Mouse (Mus musculus) midbrain, embryonic 16.5 days (tissue): Measurements from ENCODE around the gene Myo6. TPM values are rescaled to one million over a fixed set of nuclear protein-coding genes. Genes with fewer than 3 reads are reported as not detected.
A peak's percentile ranks its signal among the peaks of the same experiment; 100 is the strongest.

Experiments used
- ATAC-seq: fragments of 200-750 bp; cut with Nextera tagmentation; 2 replicates; pipeline ENCODE4 v1.8.0; 2017; ENCODE audit warnings: moderate TSS enrichment
- H3K27ac ChIP-seq: fragments of 300-500 bp; sonication (generic); 2 replicates; pipeline ENCODE4 v1.5.1; 2014; ENCODE audit warnings: mild to moderate bottlenecking, low read length, mixed read lengths
- H3K27me3 ChIP-seq: fragments of 300-500 bp; sonication (generic); 2 replicates; pipeline ENCODE4 v1.6.1; 2014; ENCODE audit warnings: low read depth, low read length, mixed read lengths; ENCODE audit not compliant: control insufficient read depth, insufficient read depth
- H3K36me3 ChIP-seq: fragments of 300-500 bp; sonication (generic); 2 replicates; pipeline ENCODE4 v1.6.1; 2014; ENCODE audit warnings: mild to moderate bottlenecking, low read length, moderate library complexity, mixed read lengths; ENCODE audit not compliant: control insufficient read depth, insufficient read depth
- H3K4me1 ChIP-seq: fragments of 300-500 bp; sonication (generic); 2 replicates; pipeline ENCODE4 v1.6.1; 2014; ENCODE audit warnings: mild to moderate bottlenecking, low read length, mixed read lengths; ENCODE audit not compliant: control insufficient read depth, insufficient read depth
- H3K4me2 ChIP-seq: fragments of 300-500 bp; sonication (generic); 2 replicates; pipeline ENCODE4 v1.6.1; 2014; ENCODE audit warnings: mild to moderate bottlenecking, low read length, mixed read lengths
- H3K4me3 ChIP-seq: fragments of 300-500 bp; sonication (generic); 2 replicates; pipeline ENCODE4 v1.5.1; 2014; ENCODE audit warnings: low read depth, mild to moderate bottlenecking, low read length, moderate library complexity, mixed read lengths
- H3K9ac ChIP-seq: fragments of 300-500 bp; sonication (generic); 2 replicates; pipeline ENCODE4 v1.6.1; 2014; ENCODE audit warnings: low read depth, low read length, mixed read lengths
- H3K9me3 ChIP-seq: fragments of 300-500 bp; sonication (generic); replicated peaks from 2 replicates; pipeline ENCODE4 v1.6.1; 2014; ENCODE audit warnings: mild to moderate bottlenecking, low read length, mixed read lengths; ENCODE audit not compliant: control insufficient read depth, poor library complexity, severe bottlenecking
- WGBS: fragments of 180-500 bp; shearing (Covaris S2); extraction: QIAGEN DNeasy Blood & Tissue Kit; methylation state at CpG from one replicate; pipeline ENCODE4 v1.1.7; 2014; 5-methylcytosine and 5-hydroxymethylcytosine counted together
- polyA plus RNA-seq: library from polyadenylated mRNA; unstranded; fragments of >200 nt; fragmentation: Nextera tagmentation; extraction: Ambion mirVana; gene quantifications from 2 replicates; pipeline ENCODE4 v1.2.1, GENCODE M21; 2015

The Myo6 gene
- polyA plus RNA-seq, 1 experiment from 2014 or later: 22.7 TPM

GRCm38 (mm10) chr9:80191240-80191639 is 26.4 kb downstream of the Myo6 start:
- Histone ChIP-seq H3K4me3 (no peak overlapping the region), H3K27me3 (no peaks in the 10 kb centered on the region), H3K27ac (no peak overlapping the region), H3K4me2 (no peak overlapping the region), H3K4me1 (peaks cover 8% of the 10 kb centered on the region), H3K9me3 (no peaks in the 10 kb centered on the region), H3K9ac (no peak overlapping the region), H3K36me3 (no peaks in the 10 kb centered on the region)
- ATAC-seq: no peak
- WGBS: 60% methylated on average over 6 of the region's 6 CpGs

GRCm38 (mm10) chr9:80192324-80192723 is 27.5 kb downstream of the Myo6 start:
- Histone ChIP-seq H3K4me2 (no peak overlapping the region), H3K27me3 (no peaks in the 10 kb centered on the region), H3K4me3 (no peak overlapping the region), H3K36me3 (no peaks in the 10 kb centered on the region), H3K9ac (no peak overlapping the region), H3K4me1 (peaks cover 9% of the 10 kb centered on the region), H3K27ac (no peak overlapping the region), H3K9me3 (no peaks in the 10 kb centered on the region)
- ATAC-seq: no peak
- WGBS: 89% methylated on average over 10 of the region's 10 CpGs

GRCm38 (mm10) chr9:80194446-80194845 is 29.6 kb downstream of the Myo6 start:
- peak; percentile 53; the same call in 1 of the 2 replicates for ATAC-seq
- Histone ChIP-seq H3K36me3 (no peaks in the 10 kb centered on the region), H3K4me3 (no peak overlapping the region), H3K27ac (no peak overlapping the region), H3K27me3 (no peaks in the 10 kb centered on the region), H3K4me1 (peaks cover 13% of the 10 kb centered on the region), H3K9ac (no peak overlapping the region), H3K4me2 (no peak overlapping the region), H3K9me3 (no peaks in the 10 kb centered on the region)
- 56% methylated on average over 6 of the region's 6 CpGs for WGBS

- Histone ChIP-seq H3K4me3 (no peak overlapping the region), H3K27ac (no peak overlapping the region), H3K36me3 (no peaks in the 10 kb centered on the region), H3K4me2 (no peak overlapping the region), H3K9me3 (no peaks in the 10 kb centered on the region), H3K27me3 (no peaks in the 10 kb centered on the region), H3K9ac (no peak overlapping the region), H3K4me1 (peaks cover 15% of the 10 kb centered on the region)
- 45% methylated on average over 3 of the region's 3 CpGs for WGBS
- no peak for ATAC-seq
Measured at GRCm38 (mm10) chr9:80196161-80196560, 31.3 kb downstream of the Myo6 start.

DNA sequence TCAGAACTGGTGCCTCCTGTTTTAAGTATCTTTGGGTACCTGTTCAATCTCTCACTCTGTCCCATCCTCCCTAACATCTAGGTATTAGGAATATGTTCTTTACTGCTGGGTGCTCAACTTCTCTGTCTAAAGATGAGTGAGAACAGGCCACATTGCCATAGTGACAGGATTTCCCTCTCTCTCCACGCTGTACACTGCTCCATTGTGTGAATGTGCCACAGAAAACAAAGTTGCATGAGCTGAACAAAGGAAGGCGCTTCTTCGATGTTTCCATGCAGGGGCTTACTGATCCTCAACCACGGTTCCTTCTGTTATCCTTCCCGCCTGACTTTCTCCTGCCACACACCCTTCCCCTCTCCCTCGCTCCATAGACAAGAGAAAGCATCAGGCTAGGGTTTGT is 32.4 kb downstream of the Myo6 start:
- Histone ChIP-seq H3K27ac (no peak overlapping the region; the same call in 1 of the 2 replicates), H3K36me3 (no peaks in the 10 kb centered on the region), H3K4me3 (no peak overlapping the region), H3K4me1 (peaks cover 17% of the 10 kb centered on the region), H3K9me3 (no peaks in the 10 kb centered on the region), H3K9ac (no peak overlapping the region; the same call in 1 of the 2 replicates), H3K27me3 (no peaks in the 10 kb centered on the region), H3K4me2 (no peak overlapping the region)
- WGBS: 17% methylated on average over 6 of the region's 6 CpGs
- 0 out of 2 replicates have a peak, but pooled peaks have one; percentile 31 for ATAC-seq

DNA sequence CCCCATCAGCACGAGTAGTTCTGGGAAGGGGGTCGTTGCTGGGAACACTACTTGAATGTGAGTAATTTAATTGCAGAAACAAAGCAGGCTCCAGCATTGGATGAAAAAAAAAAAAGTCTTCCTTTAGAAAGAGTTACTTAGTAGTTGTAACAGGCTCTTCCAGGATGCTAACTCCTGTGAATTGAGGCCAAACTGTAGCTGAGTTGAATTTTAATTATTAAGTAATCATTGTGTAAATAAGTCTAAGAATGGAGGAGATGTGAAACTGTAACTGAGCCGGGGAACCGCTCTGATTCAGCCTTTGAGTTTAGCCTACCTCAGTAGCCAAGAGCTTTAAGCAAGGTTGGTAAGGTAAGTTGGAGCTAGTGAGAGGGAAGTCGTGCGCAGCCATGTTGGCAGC is 36.0 kb downstream of the Myo6 start:
- H3K27ac ChIP-seq: peak overlapping the region; percentile 60; the same call in 1 of the 2 replicates
- H3K4me2 ChIP-seq: no peak overlapping the region
- H3K36me3 ChIP-seq: no peaks in the 10 kb centered on the region
- H3K4me3 ChIP-seq: no peak overlapping the region
- no peak overlapping the region for H3K9ac ChIP-seq
- no peaks in the 10 kb centered on the region for H3K27me3 ChIP-seq
- no peaks in the 10 kb centered on the region for H3K9me3 ChIP-seq
- H3K4me1 ChIP-seq: peaks cover 11% of the 10 kb centered on the region
- WGBS: 48% methylated on average over 6 of the region's 6 CpGs
- no peak for ATAC-seq

DNA sequence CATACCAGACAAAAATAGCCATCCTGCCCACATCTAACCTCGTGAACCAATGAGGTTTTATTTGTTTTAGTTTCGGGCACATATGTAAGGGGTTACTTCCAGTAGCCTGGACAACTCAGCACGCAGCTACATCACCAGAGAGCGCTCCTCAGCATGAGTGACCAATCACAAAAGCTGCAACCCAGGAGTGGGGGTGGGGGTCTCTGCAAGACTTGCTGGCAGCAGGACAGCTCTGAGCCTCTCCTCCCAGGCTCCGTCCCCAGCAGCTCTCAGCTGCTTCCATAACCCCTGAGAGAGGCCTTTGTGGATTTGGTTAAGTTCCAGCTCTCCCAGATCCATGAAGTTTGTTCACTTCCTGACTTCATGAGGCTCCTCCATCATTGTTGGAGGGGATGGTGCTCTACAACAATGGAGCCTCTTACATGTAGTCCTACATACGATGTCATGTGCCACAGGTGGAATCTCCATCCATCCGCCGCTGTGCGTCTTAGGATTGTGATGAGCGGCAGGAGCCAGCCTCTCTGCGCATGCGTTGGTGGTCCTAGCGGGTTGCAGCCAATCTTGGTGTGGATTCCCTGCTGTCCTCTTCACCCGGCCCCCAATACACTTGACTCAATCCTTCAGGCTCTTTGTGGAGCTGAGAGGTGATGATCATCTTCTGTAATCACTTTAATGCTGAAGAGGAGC is 37.7 kb downstream of the Myo6 start:
- WGBS: 80% methylated on average over 14 of the region's 14 CpGs
- no peaks in the 10 kb centered on the region for H3K27me3 ChIP-seq
- peaks cover 5% of the 10 kb centered on the region for H3K4me1 ChIP-seq
- no peak overlapping the region for H3K4me2 ChIP-seq
- H3K4me3 ChIP-seq: no peak overlapping the region
- H3K36me3 ChIP-seq: no peaks in the 10 kb centered on the region
- no peak overlapping the region for H3K9ac ChIP-seq
- H3K27ac ChIP-seq: peak overlapping the region; percentile 42; the same call in 1 of the 2 replicates
- no peaks in the 10 kb centered on the region for H3K9me3 ChIP-seq
- peak; percentile 54 for ATAC-seq

GRCm38 (mm10) chr9:80208681-80209080 is 43.9 kb downstream of the Myo6 start:
- H3K27ac ChIP-seq: no peak overlapping the region
- no peak overlapping the region for H3K4me3 ChIP-seq
- no peaks in the 10 kb centered on the region for H3K27me3 ChIP-seq
- peaks cover 2% of the 10 kb centered on the region for H3K4me1 ChIP-seq
- no peak overlapping the region for H3K9ac ChIP-seq
- no peaks in the 10 kb centered on the region for H3K36me3 ChIP-seq
- H3K9me3 ChIP-seq: no peaks in the 10 kb centered on the region
- ATAC-seq: no peak
- 94% methylated on average over 2 of the region's 2 CpGs for WGBS
- H3K4me2 ChIP-seq: no peak overlapping the region

DNA sequence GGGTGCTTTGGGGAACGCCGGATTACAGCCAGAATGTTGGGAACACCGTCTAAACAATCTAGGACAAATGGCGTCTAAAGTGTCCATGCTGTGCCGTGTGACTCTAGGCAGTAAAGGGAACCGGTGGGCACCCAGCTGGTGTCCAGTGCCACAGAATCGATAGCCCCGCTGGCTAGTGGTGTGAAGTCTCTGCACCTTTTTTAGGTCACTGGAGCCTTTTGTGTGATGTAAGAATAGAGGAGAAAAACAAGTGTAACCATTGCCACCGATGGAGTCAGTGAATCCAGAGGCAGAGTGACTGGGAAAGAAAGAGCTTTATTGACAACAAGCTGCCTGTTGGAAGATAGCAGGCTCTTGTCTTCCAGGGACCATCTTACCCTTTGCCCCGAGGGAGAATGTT is 44.6 kb downstream of the Myo6 start:
- no peak overlapping the region for H3K4me3 ChIP-seq
- H3K9ac ChIP-seq: no peak overlapping the region
- no peaks in the 10 kb centered on the region for H3K27me3 ChIP-seq
- no peaks in the 10 kb centered on the region for H3K36me3 ChIP-seq
- ATAC-seq: peak; percentile 4; the same call in 1 of the 2 replicates
- no peak overlapping the region for H3K27ac ChIP-seq
- WGBS: 37% methylated on average over 10 of the region's 10 CpGs
- H3K4me2 ChIP-seq: no peak overlapping the region
- H3K4me1 ChIP-seq: peaks cover 2% of the 10 kb centered on the region
- no peaks in the 10 kb centered on the region for H3K9me3 ChIP-seq
